Comparison of ENCODE assay signal across 9 mouse cellular contexts in the genomic region with DNA sequence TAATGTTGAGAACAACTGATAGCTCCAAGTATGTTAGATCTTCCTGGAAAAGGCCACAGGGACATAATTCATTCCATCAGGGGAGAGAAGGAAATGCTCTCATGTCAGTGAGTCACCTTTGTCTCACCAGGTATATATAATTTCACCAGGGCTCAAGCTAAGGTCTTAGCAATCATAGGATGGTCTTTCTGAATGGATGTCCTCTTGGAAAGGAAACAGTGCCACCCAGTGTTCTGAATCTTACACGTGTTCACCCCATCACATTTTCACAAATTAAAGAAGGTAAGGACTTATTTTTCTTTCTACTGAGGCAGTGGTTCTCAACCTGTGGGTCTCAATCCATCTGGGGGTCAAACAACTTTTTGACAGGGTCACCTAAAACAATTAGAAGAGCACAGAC.
DNase-seq lines count a peak whose midpoint lies in the region; ATAC-seq and TF ChIP-seq lines count a peak whose summit lies in the region.
"Had no signal": no experiment of that assay in that cellular context is flagged by ENCODE, and none has a peak within 500 bp of the region (broad histone marks: within the 10 kb centered on the region; RNA-seq: fewer than 3 reads in every experiment).

No protein-coding gene starts in this region.

- intact Hi-C loops in gastrocnemius, adult 2 months (cut with DNase I): no loop called here

- no peak overlapping the region for H3K4me3 ChIP-seq in gastrocnemius, adult 2 months
- H3K4me3 ChIP-seq in midbrain, embryonic 16.5 days (ENCODE audit: low read depth, low read length): no peak overlapping the region
- H3K4me3 ChIP-seq in midbrain, embryonic 13.5 days (replicated peaks): no peak overlapping the region
- H3K4me3 ChIP-seq in intestine, embryonic 16.5 days (ENCODE audit: low read length): no peak overlapping the region
- H3K4me3 ChIP-seq: liver, embryonic 15.5 days had no signal

- no peak for DNase-seq in gastrocnemius, adult 2 months
- no peak for DNase-seq in gastrocnemius, adult 18-20 months (ENCODE audit: low spot score)
- DNase-seq in cerebellum, postnatal 25 days: peak; percentile 5 to 38
- peak; percentile 53 for DNase-seq in retina, embryonic 14.5 days (ENCODE audit: low spot score)
- DNase-seq in spleen, postnatal 36 days (ENCODE audit: low spot score in 2 of 2): no peak

- no peak overlapping the region for H3K9ac ChIP-seq in midbrain, embryonic 16.5 days (ENCODE audit: low read depth, low read length)
- H3K9ac ChIP-seq in midbrain, embryonic 13.5 days (replicated peaks): no peak overlapping the region
- no peak overlapping the region for H3K9ac ChIP-seq in intestine, embryonic 16.5 days (ENCODE audit: low read depth, low read length)
- H3K9ac ChIP-seq: liver, embryonic 15.5 days had no signal

- ATAC-seq in midbrain, embryonic 16.5 days: peak; percentile 58; the same call in 1 of the 2 replicates
- no peak for ATAC-seq in midbrain, embryonic 13.5 days
- ATAC-seq in intestine, embryonic 16.5 days: no peak

- peak; percentile 14; the same call in 1 of the 2 replicates for TF ChIP-seq CTCF in gastrocnemius, adult 2 months (IDR thresholded peaks at IDR 0.05)

- no peak overlapping the region for H3K4me2 ChIP-seq in midbrain, embryonic 16.5 days (ENCODE audit: low read length)
- no peak overlapping the region for H3K4me2 ChIP-seq in midbrain, embryonic 13.5 days (replicated peaks)
- H3K4me2 ChIP-seq in intestine, embryonic 16.5 days (ENCODE audit: low read depth, low read length): no peak overlapping the region
- H3K4me2 ChIP-seq: liver, embryonic 15.5 days had no signal

- H3K4me1 ChIP-seq in midbrain, embryonic 16.5 days (ENCODE audit: control insufficient read depth, insufficient read depth, low read length): no peaks in the 10 kb centered on the region
- no peaks in the 10 kb centered on the region for H3K4me1 ChIP-seq in midbrain, embryonic 13.5 days (replicated peaks)
- no peaks in the 10 kb centered on the region for H3K4me1 ChIP-seq in intestine, embryonic 16.5 days (ENCODE audit: control insufficient read depth, insufficient read depth, low read length)
- H3K4me1 ChIP-seq: liver, embryonic 15.5 days had no signal

- no peaks in the 10 kb centered on the region for H3K27me3 ChIP-seq in midbrain, embryonic 16.5 days (ENCODE audit: control insufficient read depth, insufficient read depth, low read depth, low read length)
- no peaks in the 10 kb centered on the region for H3K27me3 ChIP-seq in midbrain, embryonic 13.5 days
- H3K27me3 ChIP-seq in intestine, embryonic 16.5 days (replicated peaks; ENCODE audit: control insufficient read depth, insufficient read depth, low read length): no peaks in the 10 kb centered on the region
- H3K27me3 ChIP-seq: liver, embryonic 15.5 days had no signal

- H3K9me3 ChIP-seq in midbrain, embryonic 16.5 days (replicated peaks; ENCODE audit: control insufficient read depth, low read length, poor library complexity, severe bottlenecking): no peaks in the 10 kb centered on the region
- no peaks in the 10 kb centered on the region for H3K9me3 ChIP-seq in midbrain, embryonic 13.5 days
- H3K9me3 ChIP-seq in intestine, embryonic 16.5 days (ENCODE audit: control insufficient read depth, low read length): no peaks in the 10 kb centered on the region
- H3K9me3 ChIP-seq: liver, embryonic 15.5 days had no signal

- 14% methylated on average over 1 of the region's 1 CpGs for WGBS in midbrain, embryonic 16.5 days
- 5% methylated on average over 1 of the region's 1 CpGs for WGBS in midbrain, embryonic 13.5 days
- 11% methylated on average over 1 of the region's 1 CpGs for WGBS in intestine, embryonic 16.5 days

- H3K27ac ChIP-seq in gastrocnemius, adult 2 months: no peak overlapping the region
- H3K27ac ChIP-seq in midbrain, embryonic 16.5 days (ENCODE audit: low read length): no peak overlapping the region
- H3K27ac ChIP-seq in midbrain, embryonic 13.5 days: no peak overlapping the region
- no peak overlapping the region for H3K27ac ChIP-seq in intestine, embryonic 16.5 days (ENCODE audit: low read length)
- H3K27ac ChIP-seq: liver, embryonic 15.5 days had no signal

- H3K36me3 ChIP-seq in midbrain, embryonic 16.5 days (ENCODE audit: control insufficient read depth, insufficient read depth, low read length): no peaks in the 10 kb centered on the region
- no peaks in the 10 kb centered on the region for H3K36me3 ChIP-seq in midbrain, embryonic 13.5 days
- H3K36me3 ChIP-seq in intestine, embryonic 16.5 days (ENCODE audit: control insufficient read depth, insufficient read depth, low read length): no peaks in the 10 kb centered on the region
- H3K36me3 ChIP-seq: liver, embryonic 15.5 days had no signal

Comparison
In these comparisons a context has a peak if more than half of its experiments do, and no peak if none do; other contexts are left out.
1. DNase-seq: peak in cerebellum, postnatal 25 days (2 of 2) and retina, embryonic 14.5 days (single experiment); none in gastrocnemius, adult 2 months (single experiment), gastrocnemius, adult 18-20 months (single experiment) and spleen, postnatal 36 days (0 of 2).